Mouse (Mus musculus) central nervous system, embryonic 18 days (tissue): ENCODE measurements around the gene Ifit3. TPM values are rescaled to one million over a fixed set of nuclear protein-coding genes. Genes with fewer than 3 reads are reported as not detected.

Source experiments
- polyA plus RNA-seq: library from polyadenylated mRNA; depleted of rRNA; stranded (reverse); fragments of >200 nt; gene quantifications from 2 replicates; pipeline ENCODE4 v1.2.3, GENCODE M21; 2012; rRNA removed

Gene Ifit3
- 1.4 and 2.5 TPM in 2 replicates for polyA plus RNA-seq

GRCm38 (mm10) chr19:34583126-34583766, at the start of gene Ifit3:
Gene Ifit3, plus strand, starts transcription at chr19:34583531.

GRCm38 (mm10) chr19:34550534-34551223, 32.7 kb upstream of the Ifit3 start, which contains the start of gene Ifit2:
Gene Ifit2, plus strand, starts transcription at chr19:34550694.

GRCm38 (mm10) chr19:34601888-34602287, 18.6 kb downstream of the Ifit3 start, which contains the start of gene Ifit1bl1:
Gene Ifit1bl1, minus strand, starts transcription at chr19:34601956.

GRCm38 (mm10) chr19:34607237-34608051, 24.1 kb downstream of the Ifit3 start, which contains the start of gene Ifit3b:
Gene Ifit3b, plus strand, starts transcription at chr19:34607970.

Other genes starting within 250 kb of the Ifit3 start
- 1.1 and 1.6 TPM in 2 replicates for gene Ch25h, start 108.4 kb upstream of the Ifit3 start, polyA plus RNA-seq
- 16.9 and 18.2 TPM in 2 replicates for gene Lipa, start 56.1 kb upstream of the Ifit3 start, polyA plus RNA-seq
- 4.6 TPM in 2 replicates for gene Ifit2, start 32.8 kb upstream of the Ifit3 start, polyA plus RNA-seq
- 1.1 and 1.3 TPM in 2 replicates for gene Ifit1bl1, start 18.4 kb downstream of the Ifit3 start, polyA plus RNA-seq
- gene Ifit3b, start 24.4 kb downstream of the Ifit3 start, polyA plus RNA-seq = 0.06 and 0.33 TPM in 2 replicates
- 0.19 and 0.31 TPM in 2 replicates for gene Ifit1bl2, start 57.2 kb downstream of the Ifit3 start, polyA plus RNA-seq
- 1.0 and 1.4 TPM in 2 replicates for gene Ifit1, start 57.3 kb downstream of the Ifit3 start, polyA plus RNA-seq
- 1.8 and 1.9 TPM in 2 replicates for gene Slc16a12, start 163.8 kb downstream of the Ifit3 start, polyA plus RNA-seq